Mouse (Mus musculus): ENCODE results near the gene Pygl.

Pygl gene

DNA sequence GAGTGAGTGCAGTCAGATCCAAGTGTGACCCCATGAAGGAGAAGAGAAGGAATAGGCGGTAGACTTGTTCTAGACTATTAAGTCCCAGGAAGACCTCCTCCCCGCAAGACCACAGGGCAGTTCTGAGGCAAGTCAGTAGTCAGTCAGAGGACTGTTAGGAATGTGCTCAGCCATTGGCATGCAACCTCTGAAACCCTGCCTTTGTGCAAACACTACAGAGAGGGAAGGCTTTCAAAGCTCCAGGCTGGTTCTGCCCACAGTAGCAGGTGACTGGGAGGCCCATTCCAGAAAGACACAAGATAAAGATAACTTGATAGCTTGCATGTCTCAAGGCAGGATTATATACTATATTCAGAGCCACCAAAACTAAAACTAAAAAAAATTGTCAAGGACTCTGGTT lies at the start of gene Pygl:
TSS of gene Pygl (minus strand) at position 195 of the 400 bp plus-strand sequence.
- no peak for DNase-seq (ENCODE audit: low read depth)

DNA sequence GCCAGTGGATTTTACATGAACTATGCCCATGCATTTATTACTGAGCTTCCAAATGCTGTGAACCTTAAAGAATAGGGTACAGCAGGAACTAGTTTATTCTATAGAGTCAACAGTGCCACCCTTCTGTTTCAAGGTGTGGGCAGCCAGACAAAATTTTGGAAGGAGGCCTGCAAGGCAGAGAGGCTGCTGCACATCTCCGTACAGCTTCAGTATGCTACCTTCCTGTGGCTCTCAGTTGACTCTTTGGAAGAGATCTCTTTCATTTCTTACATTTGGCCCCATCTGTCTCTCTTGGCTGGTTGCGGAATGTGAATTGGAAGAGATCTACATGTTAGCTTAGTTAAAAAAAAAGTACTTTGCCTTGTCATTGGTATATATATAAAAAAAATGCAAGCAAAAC lies 49.6 kb upstream of the Pygl start:
- no peak for DNase-seq (ENCODE audit: low read depth)

DNA sequence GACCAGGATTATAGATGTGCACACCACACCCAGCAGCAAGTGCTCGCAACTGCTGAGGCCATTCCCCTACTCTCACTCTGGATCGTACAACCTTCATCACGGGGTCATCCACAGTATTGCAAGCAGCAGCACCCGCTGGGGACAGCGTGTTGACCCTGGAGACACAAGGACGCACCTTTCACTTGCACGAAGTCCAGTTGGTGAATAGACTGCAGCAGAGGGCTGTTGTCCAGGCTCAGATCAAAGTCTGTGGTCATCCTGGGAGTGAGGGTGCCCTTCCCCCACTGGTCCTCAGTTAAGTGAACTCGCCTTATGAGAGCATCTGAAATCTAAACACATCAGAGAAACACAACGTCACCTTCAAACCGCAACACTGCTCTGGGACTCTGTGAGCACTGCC lies 49.1 kb upstream of the Pygl start:
- DNase-seq (ENCODE audit: low read depth) = no peak

DNA sequence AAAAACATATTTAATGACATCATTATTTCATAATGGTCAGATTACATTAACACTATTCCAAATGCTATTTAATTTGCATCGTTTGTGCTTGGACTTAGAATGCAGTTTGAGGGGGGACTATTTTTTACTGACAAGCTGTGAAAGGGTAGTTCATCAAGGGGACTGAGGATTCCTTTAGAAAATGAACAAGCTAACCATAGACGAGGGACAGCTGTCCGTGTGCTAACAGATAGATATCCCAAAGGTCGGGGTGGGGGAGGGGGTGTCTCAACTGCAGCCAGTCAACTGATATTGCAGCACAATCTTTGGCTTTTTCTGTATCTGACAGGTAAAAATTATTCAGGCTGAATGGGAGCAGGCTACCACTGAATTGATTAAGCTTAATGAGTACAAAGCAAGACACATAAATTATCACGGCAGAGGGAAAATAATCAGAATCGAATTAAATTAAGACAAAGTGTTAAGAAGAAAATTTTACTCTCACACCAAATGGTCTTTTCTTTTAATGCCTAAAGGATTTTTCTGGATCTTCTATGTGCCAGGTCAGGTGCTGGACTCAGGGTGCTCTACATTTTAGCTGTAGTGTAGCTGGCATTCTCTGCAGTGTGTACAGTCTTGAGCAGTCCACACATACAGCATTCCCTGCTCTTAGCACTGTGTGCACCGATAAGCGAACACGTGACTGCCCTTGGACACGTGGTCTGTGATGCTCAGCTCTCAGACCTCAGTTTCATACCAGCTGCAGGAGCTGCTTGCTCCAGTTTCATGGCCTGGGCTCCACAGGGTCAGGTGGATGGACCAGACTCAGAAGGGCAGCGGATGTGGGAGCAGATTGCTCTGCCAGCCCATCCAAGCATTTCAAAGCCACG lies 46.0 kb upstream of the Pygl start:
- no peak for DNase-seq (ENCODE audit: low read depth)

DNA sequence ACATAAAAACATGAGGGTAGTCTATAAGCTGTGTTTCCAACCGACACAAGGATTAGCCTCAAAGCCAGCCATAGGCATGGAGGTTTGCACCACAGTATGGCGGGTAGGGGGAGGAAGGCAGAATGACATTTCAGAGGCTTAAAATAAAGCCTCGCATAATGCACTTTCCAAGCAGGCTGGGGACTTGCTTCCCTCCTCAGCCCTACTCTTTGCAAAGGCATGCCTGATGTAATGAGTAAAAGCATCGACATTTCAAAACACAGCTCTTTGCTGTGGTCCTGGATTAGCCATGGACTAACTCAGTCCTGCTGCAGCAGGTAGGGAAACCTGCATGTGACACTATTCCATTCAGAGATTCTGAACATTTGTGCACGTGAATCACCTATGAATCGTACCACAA lies 38.4 kb upstream of the Pygl start:
- DNase-seq (ENCODE audit: low read depth) = no peak

DNA sequence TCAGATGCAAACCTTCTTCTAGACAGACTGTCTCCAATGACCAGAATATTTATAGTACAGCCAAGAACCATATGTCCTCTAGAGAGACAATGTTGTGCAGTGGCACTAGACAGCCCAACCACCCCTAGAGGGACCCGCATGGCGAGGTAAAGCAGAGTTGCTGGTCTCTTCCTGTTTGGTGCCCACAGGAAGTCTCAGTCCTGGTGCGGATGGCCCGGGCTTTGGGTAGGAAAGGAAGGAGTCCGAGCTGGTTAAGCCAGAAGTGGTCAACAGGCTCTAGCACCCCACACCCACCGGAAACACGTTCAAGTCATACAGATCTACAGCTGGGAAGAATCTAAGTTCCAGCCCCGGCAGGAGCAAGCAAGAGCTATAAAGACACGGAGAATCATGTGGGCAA lies 36.0 kb upstream of the Pygl start:
- no peak for DNase-seq (ENCODE audit: low read depth)

DNA sequence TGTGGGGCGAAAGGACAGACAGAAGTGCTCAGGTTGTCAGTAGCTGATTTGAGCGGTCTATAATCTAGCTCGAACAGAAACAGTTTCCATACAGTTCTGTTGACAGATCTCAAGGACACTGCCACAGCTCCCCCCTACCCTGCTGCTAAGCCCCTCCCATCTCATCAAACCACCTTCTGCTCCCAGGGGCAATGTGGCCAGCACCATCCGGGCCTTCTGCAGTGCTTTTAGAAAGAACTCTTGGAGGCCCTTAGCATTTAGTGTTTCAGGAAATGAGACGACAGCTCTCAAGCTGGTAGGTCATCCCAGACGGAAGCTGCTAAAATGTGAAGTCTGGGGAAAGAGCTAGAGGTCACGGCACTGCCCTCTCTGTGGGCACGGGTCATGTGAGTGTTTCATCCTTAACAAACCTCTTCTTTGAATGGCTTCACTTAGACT lies 35.2 kb upstream of the Pygl start:
- no peak for DNase-seq (ENCODE audit: low read depth)

DNA sequence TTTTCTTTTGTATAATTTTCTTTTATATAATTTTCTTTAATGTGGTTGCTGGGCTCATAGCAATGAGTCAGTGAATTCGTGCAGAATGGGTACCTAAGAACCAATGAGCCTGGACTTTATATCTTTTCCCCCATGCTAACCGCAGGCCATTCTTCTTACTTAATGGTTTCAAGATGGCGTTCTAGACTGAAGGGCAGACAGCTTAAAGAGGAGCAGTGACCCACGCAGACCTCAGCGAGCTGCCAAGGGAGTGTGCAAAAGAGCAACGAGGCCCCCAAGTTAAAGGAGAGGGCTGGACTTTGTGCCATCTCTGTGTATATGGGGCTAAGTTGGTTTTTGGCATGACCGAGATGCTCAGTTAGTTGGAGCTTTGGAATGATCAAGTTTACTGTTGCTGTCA lies 32.4 kb upstream of the Pygl start:
- no peak for DNase-seq (ENCODE audit: low read depth)

DNA sequence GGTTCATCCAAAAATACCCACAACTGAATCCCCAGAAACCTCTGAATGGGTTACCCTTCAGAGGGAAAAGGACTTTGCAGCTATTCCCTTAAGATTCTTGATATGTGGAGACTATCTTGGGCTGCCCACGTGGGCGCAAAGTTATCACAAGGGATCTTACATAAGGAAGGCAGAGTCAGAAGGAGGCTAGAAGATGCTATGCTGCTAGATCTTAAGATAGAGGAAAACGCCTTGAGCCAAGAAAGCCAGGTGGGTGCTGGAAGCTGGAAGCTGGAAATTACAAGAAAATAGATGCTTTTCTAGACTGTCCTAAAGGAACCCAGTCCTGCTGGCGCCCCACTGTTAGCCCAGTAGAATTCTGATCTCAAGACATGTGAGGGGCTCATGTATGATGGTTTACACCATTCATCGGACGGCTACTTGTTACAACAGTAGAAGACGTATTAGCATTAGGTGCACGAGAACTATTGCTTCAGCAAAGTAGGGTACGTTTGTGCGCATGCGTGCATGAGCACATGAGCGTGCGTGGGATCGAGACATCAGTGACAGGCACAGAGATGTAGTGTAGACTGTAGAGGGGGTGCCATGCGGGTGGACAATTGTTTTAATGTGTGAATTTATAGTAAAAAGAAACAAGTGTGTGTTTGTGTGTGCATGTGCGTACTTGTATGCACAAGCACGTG lies 31.1 kb upstream of the Pygl start:
- DNase-seq (ENCODE audit: low read depth) = no peak

DNA sequence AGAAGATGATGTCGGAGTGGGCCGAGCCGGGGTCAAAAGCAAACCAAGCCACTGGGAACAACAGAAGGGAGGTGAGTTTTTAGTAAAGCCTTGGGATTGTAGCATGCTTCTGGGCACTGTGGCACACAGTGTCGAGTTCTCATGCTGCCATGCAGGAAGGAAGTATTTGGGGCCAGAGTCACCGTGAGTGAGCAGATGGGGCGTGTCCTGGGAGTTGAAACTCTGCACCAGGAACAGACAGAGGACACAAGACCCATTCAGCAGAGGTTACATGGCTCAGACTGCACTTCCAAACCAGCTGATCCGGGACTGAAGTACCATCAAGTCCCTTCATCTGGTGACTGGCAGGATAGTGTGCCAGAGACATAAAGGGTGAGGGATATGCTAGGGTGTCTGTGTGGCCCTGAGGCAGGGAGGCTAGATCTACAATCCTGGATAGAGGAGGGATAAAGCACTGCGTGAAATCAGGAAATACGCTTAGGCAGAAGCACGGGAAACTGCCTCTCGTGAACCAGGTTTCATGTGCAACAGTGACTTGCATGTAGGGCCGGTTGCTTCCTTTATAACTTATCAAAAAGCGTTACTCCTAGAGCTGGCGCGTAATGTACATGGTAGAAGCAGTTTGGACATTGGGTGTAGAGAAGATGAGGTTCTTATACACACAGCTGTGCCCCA lies 20.1 kb upstream of the Pygl start:
- DNase-seq (ENCODE audit: low read depth) = no peak

DNA sequence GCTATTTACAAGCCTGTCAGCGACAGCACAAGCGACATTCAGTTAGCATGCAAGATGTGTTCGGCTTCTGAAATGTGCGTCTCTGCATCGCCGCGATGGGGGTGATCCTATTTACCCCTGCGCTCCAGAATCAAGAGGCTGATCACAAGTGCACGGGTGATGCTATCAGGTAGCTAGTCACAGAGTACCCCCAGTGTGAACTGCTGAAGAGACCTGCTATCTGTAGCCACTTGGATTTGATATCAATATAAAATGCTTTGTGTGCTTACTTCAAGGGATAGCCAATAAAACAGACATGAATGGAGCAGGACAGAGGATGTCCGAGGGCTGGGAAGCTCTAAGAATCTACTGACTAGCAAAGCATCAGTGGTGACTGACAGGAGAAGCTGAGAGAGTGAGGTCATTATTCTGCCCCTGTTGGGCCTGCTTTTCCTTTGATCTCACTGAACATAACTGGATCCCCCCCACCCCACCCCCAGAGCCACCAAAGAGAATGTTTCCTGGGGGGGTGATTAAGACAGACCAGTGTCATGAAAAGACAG lies 18.4 kb upstream of the Pygl start:
- DNase-seq (ENCODE audit: low read depth) = no peak

DNA sequence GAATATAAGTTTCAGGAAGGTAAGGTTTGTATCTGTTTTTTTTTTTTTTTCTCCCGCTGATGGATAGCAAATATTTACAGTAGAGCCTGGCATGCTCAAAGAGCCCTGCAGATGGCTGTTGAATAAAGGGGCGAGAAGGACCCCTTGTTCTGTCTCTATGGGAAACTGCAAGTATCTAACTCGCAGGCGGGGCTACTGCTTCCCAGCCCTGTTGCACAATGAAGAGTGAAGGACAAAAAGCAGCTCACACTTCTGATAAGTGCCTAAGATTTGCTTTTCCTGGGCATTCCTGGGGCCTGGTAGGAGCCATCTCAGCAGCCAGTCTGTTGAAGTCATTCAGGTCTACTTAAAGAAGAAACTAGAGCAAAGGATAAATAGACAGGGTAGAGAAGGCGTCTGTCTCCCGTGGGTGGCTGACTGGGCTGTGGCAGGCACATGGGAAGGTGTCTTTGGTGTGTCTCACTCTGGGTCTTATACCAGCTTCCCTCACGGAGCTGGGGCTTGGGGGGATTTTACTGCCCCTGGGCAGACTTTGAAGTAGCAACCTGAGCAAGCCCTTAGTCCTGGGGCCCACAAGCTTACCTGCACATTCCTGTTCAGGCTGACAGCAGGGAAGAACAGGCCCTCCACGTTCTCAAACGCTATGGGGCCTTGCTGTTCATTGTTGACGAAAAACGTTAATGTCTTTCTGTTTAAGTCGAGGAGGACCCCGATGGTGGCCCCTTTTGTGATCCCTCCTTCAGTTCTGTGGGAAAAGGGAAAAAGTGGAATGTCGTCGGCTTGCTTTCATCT lies 16.6 kb upstream of the Pygl start:
- DNase-seq (ENCODE audit: low read depth) = no peak

DNA sequence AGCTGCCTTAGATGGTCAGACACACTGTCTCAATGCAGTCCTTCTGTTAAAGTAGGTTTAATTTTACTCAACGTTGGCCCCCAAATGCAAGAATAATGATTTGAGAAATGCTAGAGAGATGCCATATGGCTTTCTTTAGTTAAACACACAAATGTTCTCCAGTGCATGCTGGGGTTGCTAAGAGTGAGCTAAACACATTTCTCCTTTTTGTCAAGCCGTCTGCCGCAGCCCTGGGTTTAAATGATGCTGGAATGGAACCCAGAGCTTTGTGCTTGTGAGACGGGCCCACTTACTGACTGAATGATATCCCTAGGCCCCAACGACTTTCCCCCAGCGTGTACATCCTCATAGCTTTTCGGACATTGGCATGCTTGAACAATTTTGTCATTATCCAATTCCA lies 11.3 kb upstream of the Pygl start:
- DNase-seq (ENCODE audit: low read depth) = no peak

DNA sequence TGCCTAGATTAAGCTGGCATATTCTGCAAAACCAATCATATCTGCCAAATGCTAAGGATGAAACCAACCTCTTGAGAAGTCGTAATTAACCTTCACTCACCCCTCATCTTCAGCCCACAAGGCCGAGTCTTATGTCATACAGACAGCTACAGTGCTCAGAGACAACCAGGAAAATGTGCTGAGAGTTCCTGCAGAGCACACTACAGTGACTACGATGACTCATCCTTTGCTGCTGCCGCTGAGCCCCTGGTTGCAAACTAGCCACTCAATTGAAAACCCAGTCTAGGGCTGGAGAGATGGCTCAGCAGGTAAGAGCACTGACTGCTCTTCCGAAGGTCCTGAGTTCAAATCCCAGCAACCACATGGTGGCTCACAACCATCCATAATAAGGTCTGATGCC lies 8.5 kb upstream of the Pygl start:
- no peak for DNase-seq (ENCODE audit: low read depth)

DNA sequence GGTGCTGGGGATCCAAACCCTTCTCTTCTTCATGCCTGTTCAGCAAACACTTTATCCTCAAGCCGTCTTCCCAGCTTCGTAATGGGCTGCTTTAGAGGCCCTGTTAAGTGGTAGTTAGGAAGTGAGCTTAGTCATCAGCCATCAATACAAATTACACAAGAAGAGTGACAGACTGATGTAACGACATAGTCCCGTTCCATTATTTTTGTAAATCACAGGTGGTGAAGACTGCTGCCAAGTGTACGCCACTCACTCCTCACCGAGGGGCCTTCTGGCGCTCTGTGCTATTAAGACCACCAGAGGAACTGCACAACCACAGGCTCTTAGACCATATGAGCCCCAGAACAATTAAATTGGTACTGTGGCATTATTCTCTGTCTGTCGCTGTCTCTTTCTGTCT lies 7.3 kb upstream of the Pygl start:
- DNase-seq (ENCODE audit: low read depth) = no peak

DNA sequence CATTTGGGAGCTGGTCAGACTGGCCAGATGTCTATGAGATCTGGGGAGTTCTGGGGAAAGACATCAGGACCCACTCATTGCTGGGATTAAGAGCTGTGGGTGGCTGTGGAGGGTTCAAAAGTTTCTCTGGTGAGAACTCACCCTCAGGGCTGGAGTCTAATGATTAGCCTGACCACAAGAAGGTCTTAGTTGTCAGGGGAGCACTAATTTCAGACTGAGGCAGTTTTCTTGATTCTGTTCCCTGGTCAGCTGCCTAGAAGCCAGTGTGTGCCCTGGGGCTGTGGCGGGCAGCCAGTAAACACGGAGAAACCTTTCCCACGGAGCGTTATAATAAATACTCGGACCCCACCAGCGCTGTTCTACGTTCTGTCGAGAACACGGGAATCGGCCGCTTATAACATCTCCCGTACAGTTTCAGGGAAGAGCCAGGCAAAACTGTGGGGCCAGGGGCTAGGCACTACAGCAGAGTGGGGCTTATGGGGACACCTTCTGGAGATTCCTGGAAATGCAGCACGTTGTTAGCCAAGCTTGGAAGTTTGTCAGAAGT lies 3.7 kb upstream of the Pygl start:
- DNase-seq (ENCODE audit: low read depth) = peak; percentile 58

DNA sequence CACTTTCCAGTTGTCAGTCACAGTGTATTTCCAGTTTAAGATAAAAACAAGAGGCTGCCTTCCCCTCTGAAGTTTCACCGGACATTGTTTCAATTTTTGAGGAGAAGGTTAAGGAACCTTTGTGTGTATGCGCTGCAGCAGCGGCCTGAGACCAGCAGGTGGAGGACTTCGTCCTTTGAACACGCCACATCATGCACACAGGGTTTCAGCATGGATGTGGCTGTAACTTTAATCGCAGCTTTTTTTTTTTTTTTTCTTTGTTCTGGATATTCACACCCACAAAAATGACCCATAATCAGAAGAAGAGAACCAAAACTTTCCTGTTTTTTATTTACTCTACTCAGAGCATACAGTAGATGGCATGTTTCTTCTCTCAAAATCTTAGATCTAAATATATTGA lies 3.1 kb upstream of the Pygl start:
- no peak for DNase-seq (ENCODE audit: low read depth)

DNA sequence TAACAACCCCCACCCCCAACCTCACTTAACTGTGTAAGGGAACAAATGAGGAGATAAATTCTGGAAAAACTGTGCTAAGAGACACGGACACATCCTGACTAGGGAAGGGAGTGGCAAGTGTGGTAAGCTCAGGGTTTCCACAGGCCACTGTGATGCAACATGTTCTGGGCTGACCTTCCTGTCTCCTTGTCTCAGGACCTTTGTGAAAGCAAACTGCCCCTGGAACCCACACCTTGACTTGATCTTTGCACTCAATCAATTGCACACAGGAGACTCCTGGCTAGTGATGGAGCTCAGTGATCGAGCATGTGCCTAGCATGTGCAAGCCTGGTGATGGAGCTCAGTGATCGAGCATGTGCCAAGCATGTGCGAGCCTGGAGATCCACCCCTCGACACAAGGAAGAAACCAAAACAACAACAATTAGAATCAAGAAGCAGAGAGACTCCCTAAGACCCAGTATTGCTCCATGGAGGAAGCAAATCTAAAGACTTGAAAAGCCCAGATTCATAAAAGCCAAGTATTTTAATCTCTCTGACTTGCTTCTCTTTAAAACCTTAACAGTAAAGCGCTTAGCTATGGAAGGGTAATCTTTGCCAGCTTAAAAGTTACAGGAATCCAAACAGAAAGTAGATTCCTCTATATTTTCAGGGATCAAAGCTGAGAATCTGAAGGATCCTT lies 2.5 kb upstream of the Pygl start:
- no peak for DNase-seq (ENCODE audit: low read depth)

DNA sequence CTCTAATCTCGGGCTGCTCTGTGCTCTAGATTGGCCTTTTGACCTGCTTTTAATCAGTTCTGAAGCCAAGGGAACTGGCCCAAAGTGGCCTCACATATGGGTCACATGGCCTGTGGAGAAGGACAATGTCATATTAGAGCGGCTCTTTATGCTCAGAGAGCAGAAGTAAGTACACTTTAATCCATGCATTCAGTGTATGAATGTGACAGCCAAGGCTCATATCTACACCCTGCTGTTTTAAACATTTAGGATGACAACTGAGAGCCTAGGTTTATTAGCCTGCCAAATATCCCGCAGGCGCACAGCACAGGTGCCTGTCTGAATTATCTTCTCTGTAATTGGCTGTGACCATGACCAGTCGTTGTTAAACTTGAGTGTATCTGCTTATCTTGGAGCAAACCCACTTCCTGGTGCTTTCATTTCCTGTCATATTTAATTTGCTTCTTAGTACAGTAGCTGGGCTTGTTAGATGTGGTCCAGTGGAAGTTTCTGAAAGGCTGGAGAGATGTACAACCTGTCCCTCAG lies 794 bp upstream of the Pygl start:
- DNase-seq (ENCODE audit: low read depth) = no peak

DNA sequence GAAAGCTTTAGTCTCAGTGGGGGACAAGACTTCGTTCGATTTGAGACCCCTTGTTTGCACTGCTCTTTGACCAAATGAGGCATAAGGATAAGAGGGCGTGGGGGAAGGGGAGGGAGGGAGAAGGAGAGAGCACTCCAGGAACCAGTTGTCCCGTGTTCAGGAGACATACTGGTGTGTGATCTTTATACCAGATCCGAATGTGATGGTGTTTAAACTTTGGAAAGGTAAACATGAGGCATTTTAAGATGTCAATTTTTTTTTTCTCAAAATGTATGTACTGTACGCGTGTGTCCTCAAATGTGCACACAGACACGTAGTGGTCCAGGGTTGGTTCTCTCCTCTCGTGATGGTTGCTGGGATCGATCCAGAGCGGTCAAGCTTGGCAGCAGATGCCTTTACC lies 3.1 kb downstream of the Pygl start:
- DNase-seq (ENCODE audit: low read depth) = no peak
